Mouse (Mus musculus) erythroblast, embryonic 14.5 days (primary cell): ENCODE results near the gene BC005537.

Source experiments
- GATA1 ChIP-seq: IDR thresholded peaks from 2 replicates; pipeline ENCODE4 v1.6.1; 2012; ENCODE audit warnings: low read length, inconsistent platforms, mixed read lengths
- TAL1 ChIP-seq: IDR thresholded peaks from 3 replicates; pipeline ENCODE4 v1.6.1; 2012; ENCODE audit warnings: low read length, inconsistent platforms, mixed read lengths

GRCm38 (mm10) chr13:24822663-24823343 is 21.3 kb downstream of the BC005537 start:
- no peak for TF ChIP-seq TAL1
- no peak for TF ChIP-seq GATA1
